Mouse (Mus musculus): ENCODE data around the gene Nexn.
A peak's percentile ranks its signal among the peaks of the same experiment; 100 is the strongest.

Gene Nexn

GRCm38 (mm10) chr3:152278431-152278830 is 12.3 kb upstream of the Nexn start:
- no peak for DNase-seq (ENCODE audit: low spot score in 2 of 2)

GRCm38 (mm10) chr3:152277912-152278311 is 11.8 kb upstream of the Nexn start:
- DNase-seq (ENCODE audit: low spot score in 2 of 2) = no peak

GRCm38 (mm10) chr3:152276935-152277334 is 10.8 kb upstream of the Nexn start:
- no peak for DNase-seq (ENCODE audit: low spot score in 2 of 2)

- DNase-seq (ENCODE audit: low spot score in 2 of 2) = no peak
Observed at GRCm38 (mm10) chr3:152275008-152275407, 8.9 kb upstream of the Nexn start.

- DNase-seq (ENCODE audit: low spot score in 2 of 2) = no peak
Observed at GRCm38 (mm10) chr3:152272974-152273685, 7.0 kb upstream of the Nexn start.

GRCm38 (mm10) chr3:152271876-152272275 is 5.7 kb upstream of the Nexn start:
- no peak for DNase-seq (ENCODE audit: low spot score in 2 of 2)

- DNase-seq (ENCODE audit: low spot score in 2 of 2) = no peak
Observed at GRCm38 (mm10) chr3:152271071-152271710, 5.0 kb upstream of the Nexn start.

- DNase-seq (ENCODE audit: low spot score in 2 of 2) = no peak
Observed at GRCm38 (mm10) chr3:152268099-152268498, 1.9 kb upstream of the Nexn start.

- no peak for DNase-seq (ENCODE audit: low spot score in 2 of 2)
Observed at GRCm38 (mm10) chr3:152265351-152266035, 657 bp downstream of the Nexn start.

- no peak for DNase-seq (ENCODE audit: low spot score in 2 of 2)
Observed at GRCm38 (mm10) chr3:152264830-152265229, 1.3 kb downstream of the Nexn start.

- no peak for DNase-seq (ENCODE audit: low spot score in 2 of 2)
Observed at GRCm38 (mm10) chr3:152264374-152264773, 1.8 kb downstream of the Nexn start.

GRCm38 (mm10) chr3:152261948-152262347 is 4.2 kb downstream of the Nexn start:
- DNase-seq (ENCODE audit: low spot score in 2 of 2) = no peak

- DNase-seq (ENCODE audit: low spot score in 2 of 2) = no peak
Observed at GRCm38 (mm10) chr3:152261436-152261835, 4.7 kb downstream of the Nexn start.

- DNase-seq (ENCODE audit: low spot score in 2 of 2) = no peak
Observed at GRCm38 (mm10) chr3:152260362-152260761, 5.8 kb downstream of the Nexn start.

GRCm38 (mm10) chr3:152259409-152259808 is 6.7 kb downstream of the Nexn start:
- peak; percentile 24 to 48 for DNase-seq (ENCODE audit: low spot score in 2 of 2)

GRCm38 (mm10) chr3:152257528-152257927 is 8.6 kb downstream of the Nexn start:
- DNase-seq (ENCODE audit: low spot score in 2 of 2) = no peak

- no peak for DNase-seq (ENCODE audit: low spot score in 2 of 2)
Observed at GRCm38 (mm10) chr3:152250487-152250886, 15.7 kb downstream of the Nexn start.

GRCm38 (mm10) chr3:152247708-152248107 is 18.4 kb downstream of the Nexn start:
- no peak for DNase-seq (ENCODE audit: low spot score in 2 of 2)

- no peak for DNase-seq (ENCODE audit: low spot score in 2 of 2)
Observed at GRCm38 (mm10) chr3:152245273-152245910, 20.8 kb downstream of the Nexn start.

GRCm38 (mm10) chr3:152243304-152243703 is 22.8 kb downstream of the Nexn start:
- no peak for DNase-seq (ENCODE audit: low spot score in 2 of 2)

GRCm38 (mm10) chr3:152241098-152241497 is 25.1 kb downstream of the Nexn start:
- no peak for DNase-seq (ENCODE audit: low spot score in 2 of 2)

- no peak for DNase-seq (ENCODE audit: low spot score in 2 of 2)
Observed at GRCm38 (mm10) chr3:152239592-152239991, 26.6 kb downstream of the Nexn start.

All from spleen, postnatal 14 days (tissue).